Mouse (Mus musculus): ENCODE measurements around the gene Gm42688.

Gene Gm42688

GRCm38 (mm10) chr6:83117616-83118015 is 16.2 kb downstream of the Gm42688 start:
- no peak for DNase-seq (ENCODE audit: low spot score)

- no peak for DNase-seq (ENCODE audit: low spot score)
Measured at GRCm38 (mm10) chr6:83118369-83118768, 17.0 kb downstream of the Gm42688 start.

GRCm38 (mm10) chr6:83118825-83119733 is 17.7 kb downstream of the Gm42688 start:
- no peak for DNase-seq (ENCODE audit: low spot score)

- DNase-seq (ENCODE audit: low spot score) = no peak
Measured at GRCm38 (mm10) chr6:83119734-83120051, 18.3 kb downstream of the Gm42688 start.

- DNase-seq (ENCODE audit: low spot score) = peak; percentile 99
Measured at GRCm38 (mm10) chr6:83120930-83121862, 19.8 kb downstream of the Gm42688 start, which contains the start of gene Wbp1. TSS of gene Wbp1 (minus strand) at chr6:83121559.

- no peak for DNase-seq (ENCODE audit: low spot score)
Measured at GRCm38 (mm10) chr6:83121863-83122710, 20.7 kb downstream of the Gm42688 start.

GRCm38 (mm10) chr6:83122961-83123360 is 21.5 kb downstream of the Gm42688 start:
- no peak for DNase-seq (ENCODE audit: low spot score)

GRCm38 (mm10) chr6:83124851-83125312 is 23.5 kb downstream of the Gm42688 start:
- DNase-seq (ENCODE audit: low spot score) = peak; percentile 92

GRCm38 (mm10) chr6:83125331-83125730 is 23.9 kb downstream of the Gm42688 start, which contains the start of gene Ino80b:
TSS of gene Ino80b (minus strand) at chr6:83125431.
- DNase-seq (ENCODE audit: low spot score) = no peak

GRCm38 (mm10) chr6:83127419-83127818 is 26.0 kb downstream of the Gm42688 start:
- DNase-seq (ENCODE audit: low spot score) = no peak

GRCm38 (mm10) chr6:83131469-83132034 is 30.1 kb downstream of the Gm42688 start:
- peak; percentile 89 for DNase-seq (ENCODE audit: low spot score)

- peak; percentile 80 for DNase-seq (ENCODE audit: low spot score)
Measured at GRCm38 (mm10) chr6:83132176-83132919, 30.9 kb downstream of the Gm42688 start.

GRCm38 (mm10) chr6:83134226-83134625 is 32.8 kb downstream of the Gm42688 start:
- DNase-seq (ENCODE audit: low spot score) = no peak

GRCm38 (mm10) chr6:83134951-83135513 is 33.6 kb downstream of the Gm42688 start, which contains the start of gene Rtkn:
TSS of gene Rtkn (plus strand) at chr6:83135463.
- peak; percentile 40 for DNase-seq (ENCODE audit: low spot score)

- peak; percentile 43 for DNase-seq (ENCODE audit: low spot score)
Measured at GRCm38 (mm10) chr6:83135571-83136161, 34.2 kb downstream of the Gm42688 start.

- peak; percentile 45 for DNase-seq (ENCODE audit: low spot score)
Measured at GRCm38 (mm10) chr6:83136291-83136880, 35.0 kb downstream of the Gm42688 start.

- DNase-seq (ENCODE audit: low spot score) = peak; percentile 84
Measured at GRCm38 (mm10) chr6:83136881-83137575, 35.6 kb downstream of the Gm42688 start.

- DNase-seq (ENCODE audit: low spot score) = peak; percentile 93
Measured at GRCm38 (mm10) chr6:83137576-83137950, 36.1 kb downstream of the Gm42688 start.

- DNase-seq (ENCODE audit: low spot score) = peak; percentile 65
Measured at GRCm38 (mm10) chr6:83138056-83138455, 36.6 kb downstream of the Gm42688 start.

Data from yolk sac, embryonic 10.5 days (tissue).